Mouse (Mus musculus): ENCODE data around the gene Jade2.

Gene Jade2

DNA sequence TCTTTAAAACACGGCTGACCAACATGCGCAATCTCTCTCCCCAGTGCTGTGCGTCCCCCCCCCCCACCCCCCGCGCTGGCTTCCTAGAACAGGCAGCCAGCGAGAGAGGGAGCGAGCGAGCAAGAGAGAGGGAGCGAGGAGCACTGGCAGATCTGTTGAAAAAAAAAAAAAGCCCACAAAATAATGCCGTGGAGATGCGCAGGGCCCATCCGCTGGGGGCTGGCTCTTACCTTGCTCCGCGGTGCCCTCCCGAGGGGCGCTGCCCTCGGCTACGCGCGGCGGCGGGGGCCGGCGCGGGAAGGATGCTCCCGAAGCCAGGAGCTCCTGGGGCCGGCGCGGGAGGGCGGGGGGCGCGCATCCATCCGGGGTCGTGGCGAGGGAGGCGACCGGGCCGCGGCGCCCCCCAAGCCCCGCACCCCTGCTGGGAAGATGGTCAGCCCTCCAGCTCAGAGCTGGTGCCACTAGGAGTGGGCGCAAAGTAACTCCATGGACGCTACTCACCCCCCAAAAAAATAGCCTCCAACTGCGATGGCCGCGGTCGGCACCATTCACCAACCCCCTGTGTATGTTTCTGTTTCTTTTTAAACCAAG, at the start of gene Jade2:
Gene Jade2 (minus strand): TSS at position 573 of the 591 bp plus-strand sequence.
- DNase-seq, result peak; percentile 66

DNA sequence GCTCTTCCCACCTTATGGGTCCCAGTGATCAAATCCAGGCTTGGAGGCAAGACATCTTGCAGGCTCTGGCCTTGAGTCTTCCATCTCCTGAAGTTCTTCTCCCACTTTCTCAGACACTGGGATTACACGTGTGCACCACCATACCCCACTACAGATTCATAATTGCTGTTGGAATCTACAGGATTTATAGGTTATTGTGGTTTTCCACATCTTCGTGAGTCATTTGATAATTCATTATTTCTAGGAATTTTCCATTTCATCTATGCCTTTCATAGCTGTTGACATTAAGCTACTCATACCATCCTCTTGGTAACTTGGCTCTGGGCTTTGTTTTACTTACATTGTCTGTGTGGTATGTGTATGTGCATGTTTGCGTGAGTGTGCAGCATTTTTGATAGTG, 46.8 kb upstream of the Jade2 start:
- DNase-seq, result no peak

DNA sequence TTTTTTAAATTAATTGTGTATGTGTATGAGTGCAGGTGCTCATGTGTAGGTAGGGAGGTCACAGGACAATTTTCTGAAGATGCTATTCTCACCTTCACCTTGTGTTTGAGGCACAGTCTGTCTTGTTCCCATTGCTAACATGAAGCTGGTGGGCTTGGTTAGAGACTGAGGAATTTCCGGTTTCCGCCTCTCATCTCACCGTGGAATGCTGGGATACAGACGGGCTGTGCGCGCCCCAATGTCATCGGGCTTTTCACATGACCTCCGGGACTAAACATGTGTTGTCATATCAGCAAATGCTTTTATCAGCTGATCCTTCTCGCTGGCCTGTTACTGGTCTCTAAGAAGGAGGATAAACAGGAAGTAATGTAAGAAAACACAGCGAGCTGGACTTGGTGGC, 42.2 kb upstream of the Jade2 start:
- no peak for DNase-seq

DNA sequence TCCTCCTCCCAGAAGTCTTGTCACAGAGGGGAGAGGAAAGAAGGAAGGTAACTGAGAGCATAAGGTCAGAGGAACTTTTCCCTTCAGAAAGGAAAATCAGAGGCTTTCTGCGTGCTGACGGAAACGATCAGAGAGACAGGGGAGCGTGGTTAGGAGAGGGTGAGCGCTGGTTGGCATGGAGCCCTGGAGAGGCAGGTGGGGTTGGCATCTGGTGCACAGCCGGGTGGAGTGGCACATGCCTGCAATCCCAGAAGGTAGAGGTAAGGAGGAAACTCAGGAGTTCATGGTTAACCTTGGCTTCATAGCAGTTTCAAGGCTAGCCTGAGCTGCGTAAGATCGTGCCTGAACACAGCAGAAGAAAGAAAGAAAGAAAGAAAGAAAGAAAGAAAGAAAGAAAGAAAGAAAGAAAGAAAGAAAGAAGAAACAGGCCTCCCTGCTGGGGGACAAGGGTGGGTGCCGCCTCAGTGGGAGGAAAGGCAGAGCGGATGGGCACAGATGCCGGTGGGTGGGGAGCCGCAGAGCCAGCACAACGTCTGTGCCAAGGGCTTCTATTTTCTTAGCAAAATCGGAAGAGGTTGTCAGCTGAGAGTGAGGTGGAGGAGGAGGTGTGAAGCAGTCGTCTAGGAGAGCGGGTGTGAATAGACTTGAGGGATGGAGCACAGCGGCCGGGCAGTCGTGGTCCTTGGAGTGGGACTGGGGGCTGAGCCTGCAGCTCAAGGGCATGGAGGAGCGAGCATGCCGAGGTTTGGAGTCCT, 41.0 kb upstream of the Jade2 start:
- no peak for DNase-seq

DNA sequence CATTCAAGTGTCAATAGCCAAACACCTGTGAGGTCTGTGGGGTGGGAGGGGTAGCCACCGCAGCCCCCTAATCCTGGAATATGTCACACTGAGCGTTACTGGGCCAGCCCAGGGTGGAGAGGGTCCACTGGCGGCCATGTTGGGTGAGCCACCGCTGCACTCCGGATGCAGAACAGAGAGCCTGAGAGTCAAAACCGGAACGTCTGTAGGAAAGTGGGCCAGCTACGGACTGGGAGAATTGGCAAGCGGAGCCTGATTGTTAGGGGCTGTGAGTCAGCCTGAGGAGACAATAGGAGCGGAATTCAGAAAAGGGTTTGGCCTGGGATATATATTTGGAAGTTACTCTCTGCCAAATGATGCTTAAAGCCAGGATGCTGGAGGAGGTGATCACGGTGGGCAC, 39.9 kb upstream of the Jade2 start:
- no peak for DNase-seq

DNA sequence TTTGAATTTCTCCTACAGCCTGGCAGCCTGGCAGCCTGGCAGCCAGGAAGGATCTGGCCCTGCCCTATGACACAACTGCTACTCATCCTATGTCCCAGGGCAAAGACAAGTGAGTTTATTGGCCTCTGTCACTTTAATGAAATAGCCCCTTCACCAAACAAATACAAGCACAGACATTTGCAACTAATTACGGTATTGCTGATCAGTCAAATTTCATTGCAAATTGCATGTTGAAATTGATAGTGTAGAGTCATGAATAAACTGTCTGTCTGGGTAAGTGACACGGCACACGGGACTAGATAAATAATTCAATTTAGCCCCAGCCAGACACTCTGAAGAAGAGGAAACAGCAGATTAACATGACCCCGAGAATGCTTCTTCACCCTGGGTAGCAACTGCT, 38.6 kb upstream of the Jade2 start:
- no peak for DNase-seq

DNA sequence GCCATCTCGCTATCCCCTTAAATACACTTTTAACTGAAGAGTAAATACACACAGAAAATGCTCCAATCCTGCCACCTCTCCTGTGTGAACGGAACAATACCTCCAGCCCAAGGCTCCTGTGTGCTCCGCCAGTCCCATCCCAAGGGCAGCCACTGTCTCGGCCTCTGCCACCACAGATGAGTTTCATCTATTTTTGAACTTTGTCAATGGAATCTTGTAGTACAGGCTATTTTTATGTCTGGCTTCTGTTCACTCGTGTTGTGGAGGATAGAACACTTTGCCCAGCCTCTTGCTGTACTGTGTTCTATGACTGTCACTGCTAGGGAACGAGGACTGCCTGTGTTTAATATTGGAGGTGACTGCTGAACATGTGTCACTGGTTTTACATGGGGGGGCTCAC, 28.2 kb upstream of the Jade2 start:
- DNase-seq, result no peak

DNA sequence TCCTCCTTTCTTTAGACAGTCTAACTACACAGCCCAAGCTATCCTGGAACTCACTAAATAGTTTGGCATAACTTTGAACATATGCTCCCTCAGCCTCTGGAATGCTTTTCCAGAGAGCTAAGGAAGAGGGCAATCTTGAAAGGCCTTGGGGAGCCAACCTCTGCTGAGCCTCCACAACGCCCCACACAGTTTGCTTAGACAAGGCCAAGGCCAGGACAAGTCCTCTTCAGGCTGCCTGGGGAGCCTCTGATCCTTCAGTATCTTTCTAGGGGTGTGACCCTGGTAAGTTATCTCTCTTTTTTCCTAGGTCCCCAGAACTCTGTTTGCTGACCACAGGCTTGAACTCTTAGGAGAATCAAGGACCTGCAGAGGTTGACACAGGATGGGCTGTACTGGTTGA, 26.6 kb upstream of the Jade2 start:
- no peak for DNase-seq

DNA sequence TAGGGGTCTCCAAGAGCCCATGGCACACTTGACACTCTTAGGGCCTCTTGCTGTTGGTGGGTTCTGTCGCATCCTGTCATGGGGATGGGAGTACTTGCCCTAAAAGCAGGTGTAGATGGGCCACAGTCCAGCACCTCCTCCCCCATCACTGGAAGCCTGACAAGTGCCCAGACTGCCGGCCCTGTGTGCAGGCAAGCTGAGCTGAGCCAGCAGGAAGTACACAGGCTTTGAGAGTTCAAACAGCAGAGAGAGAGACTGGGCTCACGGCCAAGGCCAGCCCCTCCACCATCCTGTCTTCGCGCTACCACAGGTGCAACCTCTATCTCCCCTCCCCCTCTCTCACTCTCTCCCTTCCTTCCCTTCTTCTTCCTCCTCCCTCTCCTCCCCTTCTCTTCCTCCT, 26.2 kb upstream of the Jade2 start:
- DNase-seq, result peak; percentile 81

DNA sequence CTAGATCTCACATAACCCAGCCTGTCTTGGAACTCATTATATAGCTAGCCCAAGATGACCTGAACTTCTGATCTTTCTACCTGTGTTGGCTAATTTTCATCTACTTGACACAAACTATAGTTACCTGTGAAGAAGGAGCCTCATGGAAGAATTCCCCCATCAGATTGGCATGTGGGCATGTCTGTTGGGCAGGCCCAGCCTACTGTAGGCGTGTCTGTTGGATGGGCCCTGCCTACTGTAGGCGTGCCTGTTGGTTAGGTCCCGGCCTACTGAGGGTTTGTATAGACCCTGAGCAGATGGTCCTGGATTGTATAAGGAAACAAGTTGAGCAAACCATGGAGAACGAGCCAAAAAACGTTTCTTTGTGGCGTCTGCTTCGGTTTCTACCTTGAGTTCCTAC, 24.3 kb upstream of the Jade2 start:
- no peak for DNase-seq

DNA sequence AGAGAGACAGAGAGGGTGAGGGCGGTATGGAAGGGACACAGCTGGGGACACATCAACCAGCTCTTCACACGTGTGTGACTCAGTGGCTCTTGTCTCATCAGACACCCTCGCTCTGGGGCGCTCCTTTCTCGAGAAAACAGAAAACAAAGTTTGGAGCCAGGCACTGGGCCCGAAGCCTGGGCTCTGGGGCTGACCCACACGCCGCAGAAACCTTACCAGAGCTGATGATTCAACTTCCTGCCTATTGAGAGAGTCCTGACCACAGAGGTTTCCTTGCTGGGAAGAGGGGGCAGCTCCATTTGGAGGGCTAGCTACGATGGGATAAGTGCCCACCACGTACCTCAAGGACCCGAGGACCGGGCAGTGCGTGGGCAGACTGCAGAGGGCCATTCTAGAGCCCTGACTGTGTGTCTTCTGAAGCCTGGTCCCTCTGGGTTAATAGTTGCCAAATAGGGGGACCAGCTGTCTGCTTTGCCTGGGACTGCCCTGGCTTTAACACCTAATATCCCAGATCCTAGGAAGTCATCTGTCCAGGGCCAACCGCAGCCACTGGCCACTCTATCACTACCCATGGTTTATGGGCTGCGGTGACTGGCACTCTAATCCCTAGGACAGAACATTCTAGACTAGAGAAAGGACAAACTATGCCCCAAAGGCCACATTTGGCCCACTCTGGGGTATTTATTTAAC, 23.7 kb upstream of the Jade2 start:
- DNase-seq, result no peak

DNA sequence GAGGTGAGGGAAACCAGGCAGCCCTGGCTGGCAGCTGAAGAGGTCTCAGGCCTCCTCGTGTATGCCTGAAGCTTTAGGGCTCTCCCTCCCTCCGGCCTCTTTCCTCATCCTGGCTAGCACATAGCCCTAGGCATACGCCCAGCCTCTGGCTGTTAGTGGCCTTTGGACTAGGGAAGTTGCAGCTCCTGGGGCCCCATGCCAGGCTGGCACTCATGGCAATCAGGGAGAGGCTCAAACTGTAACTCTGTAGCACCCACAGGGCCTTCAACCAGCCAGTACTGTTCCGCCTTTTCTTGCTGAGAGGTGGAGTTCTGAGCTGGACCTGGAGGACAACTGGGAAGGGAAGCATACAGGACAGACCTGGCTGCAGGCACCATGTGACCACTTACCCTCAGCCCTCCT, 19.5 kb upstream of the Jade2 start:
- peak; percentile 76 for DNase-seq

DNA sequence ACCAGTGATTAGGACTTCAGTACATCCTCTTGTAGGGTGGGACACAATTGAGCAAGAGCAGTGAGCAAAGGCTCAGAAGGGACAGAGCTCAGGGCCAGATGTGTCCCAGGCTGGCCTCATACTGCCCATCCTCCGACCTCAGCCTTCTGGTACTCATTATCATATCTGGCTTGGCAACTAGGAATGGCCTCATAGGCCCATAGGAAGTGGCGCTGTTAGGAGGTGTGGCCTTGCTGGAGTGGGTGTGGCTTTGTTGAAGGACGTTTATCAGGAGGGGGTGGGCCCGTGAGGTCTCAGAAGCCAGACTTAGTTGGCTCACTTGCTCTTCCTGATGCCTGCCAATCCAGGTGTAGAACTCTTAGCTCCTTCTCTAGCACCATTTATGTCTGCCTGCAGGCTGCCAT, 18.3 kb upstream of the Jade2 start:
- no peak for DNase-seq

DNA sequence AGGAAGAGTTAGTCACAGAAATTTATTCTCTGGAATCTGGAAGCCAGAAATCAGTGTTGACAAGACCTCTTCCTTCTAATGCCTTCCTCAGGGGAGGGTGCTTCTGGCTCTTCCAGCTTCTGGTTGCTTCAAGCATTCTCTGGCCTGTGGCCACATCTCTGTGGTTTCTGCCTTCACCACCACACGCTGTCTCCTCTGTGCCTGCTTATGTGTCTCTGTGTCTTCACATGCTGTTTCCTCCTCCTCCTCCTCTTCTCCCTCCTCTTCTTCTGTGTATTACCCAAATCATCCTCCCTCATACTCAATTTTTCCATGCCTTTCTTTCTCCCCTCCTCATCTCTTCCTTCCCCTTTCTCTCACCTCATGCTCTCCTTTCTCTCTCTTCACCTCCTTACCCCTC, 17.6 kb upstream of the Jade2 start:
- DNase-seq, result no peak

DNA sequence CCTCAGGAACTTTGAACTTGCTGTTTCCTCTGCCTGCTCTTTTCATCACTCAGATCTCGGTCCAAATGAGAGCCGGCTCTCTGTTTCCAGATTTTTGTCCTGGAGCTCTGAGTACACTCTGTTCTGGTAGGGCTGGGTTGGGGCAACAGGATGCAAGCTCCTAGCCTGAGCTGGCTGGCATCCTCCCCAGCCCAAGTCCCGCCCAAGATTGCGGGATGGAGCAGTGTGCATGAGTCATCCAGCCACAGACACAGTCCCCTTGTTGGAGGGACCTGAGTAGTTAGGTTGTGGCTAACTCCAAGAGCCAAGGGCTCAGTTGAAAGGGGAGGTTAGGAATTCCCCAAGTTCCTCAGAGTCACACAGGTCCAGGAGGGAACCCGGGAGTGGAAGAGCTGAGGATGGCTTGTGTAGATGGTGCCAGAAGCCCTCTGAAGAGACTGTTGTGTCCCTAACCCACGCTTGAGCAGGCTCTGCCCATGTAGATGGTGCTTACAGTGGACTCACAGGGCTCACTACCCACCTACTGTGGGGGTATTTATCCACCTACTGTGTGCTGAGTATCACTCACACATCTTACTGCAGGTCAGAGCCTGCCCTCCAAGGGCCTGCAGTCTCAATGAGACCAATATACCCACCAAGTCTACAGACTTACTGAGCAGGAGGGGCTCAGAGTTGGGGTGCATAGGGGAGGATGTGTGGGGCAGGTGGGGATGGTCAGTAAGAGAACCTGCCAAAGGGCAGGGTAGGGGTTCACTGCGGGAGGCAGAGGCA, 17.0 kb upstream of the Jade2 start:
- DNase-seq, result no peak

DNA sequence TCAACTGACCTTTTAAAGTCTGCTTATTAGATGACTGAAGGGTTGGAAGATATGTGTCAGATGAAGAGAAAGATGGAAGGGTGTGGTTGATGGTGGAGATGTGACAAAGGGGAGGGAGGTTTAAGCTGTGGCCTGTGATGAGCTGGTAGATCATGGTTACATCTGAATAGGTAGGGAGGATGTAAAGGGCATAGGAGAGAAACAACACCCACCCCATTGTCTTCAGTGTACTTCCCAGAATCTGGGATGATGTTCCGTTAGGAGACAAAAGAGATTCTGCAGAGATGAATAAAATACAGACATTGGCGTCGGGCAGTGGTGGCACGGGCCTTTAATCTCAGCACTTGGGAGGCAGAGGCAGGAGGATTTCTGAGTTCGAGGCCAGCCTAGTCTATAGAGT, 15.7 kb upstream of the Jade2 start:
- DNase-seq, result no peak

DNA sequence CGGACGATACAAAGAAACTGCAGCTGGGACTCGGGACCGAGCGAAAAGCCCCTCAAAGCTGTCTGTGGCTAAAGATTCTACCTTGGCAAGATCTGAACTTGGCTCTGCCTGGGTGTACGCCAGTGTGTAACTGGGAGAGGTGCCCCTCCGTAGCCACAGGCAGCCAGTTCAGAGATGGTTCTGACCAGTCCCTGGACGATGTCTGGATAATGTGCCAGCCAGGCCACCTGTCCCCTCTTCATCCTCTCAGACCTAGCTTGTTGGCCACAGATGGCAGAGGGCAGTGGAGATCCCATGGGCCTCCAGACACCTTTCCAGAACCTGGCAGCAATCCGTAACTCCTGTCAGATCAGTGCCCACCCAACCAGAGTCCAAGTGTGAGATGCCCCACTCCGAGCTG, 9.8 kb upstream of the Jade2 start:
- DNase-seq, result no peak

DNA sequence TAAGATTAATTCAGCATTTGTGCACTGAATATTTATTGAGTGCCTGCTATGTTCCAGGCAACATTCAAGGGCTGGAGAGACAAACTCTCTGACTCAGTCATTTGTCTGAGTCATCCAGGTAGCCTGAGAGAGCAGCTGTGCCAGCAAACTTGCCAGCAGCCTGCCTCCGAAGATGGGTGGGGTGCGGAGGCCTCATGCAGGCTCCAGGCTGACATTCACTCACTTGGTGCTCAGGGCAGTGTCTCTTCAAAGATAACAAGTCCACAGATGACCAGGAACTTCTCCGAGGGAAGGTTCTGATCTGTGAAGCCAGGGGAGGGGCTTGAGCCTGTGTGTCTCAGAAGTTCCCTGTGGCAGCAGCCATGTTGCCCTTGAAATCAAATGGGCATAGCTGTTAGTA, 8.6 kb upstream of the Jade2 start:
- DNase-seq, result no peak

DNA sequence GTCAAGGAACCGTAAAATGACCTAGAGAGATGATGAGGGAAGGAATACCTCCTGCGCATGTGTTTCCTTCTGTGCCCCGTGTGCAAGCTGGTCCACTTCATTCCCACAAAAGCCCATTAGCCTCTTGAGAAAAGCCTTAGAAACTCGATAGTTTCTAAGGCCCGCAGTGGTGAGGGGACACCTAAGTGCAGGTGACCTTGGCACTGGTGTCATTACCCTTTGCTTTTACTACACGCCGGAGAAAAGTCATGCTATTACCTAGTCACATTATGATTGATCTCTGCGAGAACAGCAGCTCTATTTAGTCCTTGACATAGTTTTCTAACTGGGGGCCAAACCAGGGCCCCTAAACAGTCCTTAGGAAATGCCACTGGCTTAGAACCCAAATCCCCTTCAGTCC, 3.2 kb upstream of the Jade2 start:
- no peak for DNase-seq

DNA sequence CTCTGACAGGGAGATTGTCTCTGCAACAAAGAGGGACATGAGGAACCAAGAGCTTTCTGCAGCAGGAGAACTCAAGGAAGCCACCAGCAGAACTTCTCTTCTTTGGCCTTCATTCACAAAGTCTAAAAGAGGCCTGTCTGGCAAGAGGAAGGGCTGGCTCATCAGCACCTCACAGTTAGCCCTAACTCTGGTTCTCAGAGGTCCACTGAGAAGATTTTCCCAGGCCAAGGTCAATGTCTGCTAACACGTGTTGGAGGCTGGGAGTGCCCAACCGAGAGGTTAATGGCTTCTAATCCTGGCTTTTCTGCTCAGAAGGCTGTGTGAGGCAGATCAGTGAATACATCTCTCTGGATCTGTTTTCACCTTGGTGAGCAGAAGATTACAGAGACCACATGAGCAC, 2.1 kb upstream of the Jade2 start:
- DNase-seq, result no peak

DNA sequence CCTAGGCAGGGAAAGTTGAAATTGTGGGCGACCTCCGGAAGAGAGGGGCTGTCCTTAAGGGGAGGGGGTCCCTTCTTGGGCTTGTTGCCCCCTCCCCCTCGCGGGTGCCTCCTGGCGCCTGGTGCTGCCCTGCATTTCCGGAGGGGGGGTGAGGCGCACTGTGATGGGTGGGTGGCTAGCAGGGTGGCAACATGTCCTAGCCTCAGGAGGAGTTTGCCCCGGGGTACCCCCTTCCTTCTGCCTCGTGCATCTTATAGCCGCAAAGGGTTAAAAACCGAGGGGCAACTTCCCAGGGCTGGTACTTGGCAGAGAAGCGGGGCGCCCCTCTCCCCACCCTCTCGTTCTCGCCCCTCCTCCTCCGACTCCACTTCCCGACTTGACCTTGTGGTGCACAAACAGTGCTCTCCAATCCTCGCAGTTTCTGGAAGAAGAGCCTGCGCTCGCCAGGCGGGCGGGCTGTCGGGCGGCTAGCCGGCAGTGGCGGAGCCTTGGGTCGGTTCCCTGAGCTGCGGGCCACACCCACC, 1.1 kb upstream of the Jade2 start:
- DNase-seq, result peak; percentile 85

DNA sequence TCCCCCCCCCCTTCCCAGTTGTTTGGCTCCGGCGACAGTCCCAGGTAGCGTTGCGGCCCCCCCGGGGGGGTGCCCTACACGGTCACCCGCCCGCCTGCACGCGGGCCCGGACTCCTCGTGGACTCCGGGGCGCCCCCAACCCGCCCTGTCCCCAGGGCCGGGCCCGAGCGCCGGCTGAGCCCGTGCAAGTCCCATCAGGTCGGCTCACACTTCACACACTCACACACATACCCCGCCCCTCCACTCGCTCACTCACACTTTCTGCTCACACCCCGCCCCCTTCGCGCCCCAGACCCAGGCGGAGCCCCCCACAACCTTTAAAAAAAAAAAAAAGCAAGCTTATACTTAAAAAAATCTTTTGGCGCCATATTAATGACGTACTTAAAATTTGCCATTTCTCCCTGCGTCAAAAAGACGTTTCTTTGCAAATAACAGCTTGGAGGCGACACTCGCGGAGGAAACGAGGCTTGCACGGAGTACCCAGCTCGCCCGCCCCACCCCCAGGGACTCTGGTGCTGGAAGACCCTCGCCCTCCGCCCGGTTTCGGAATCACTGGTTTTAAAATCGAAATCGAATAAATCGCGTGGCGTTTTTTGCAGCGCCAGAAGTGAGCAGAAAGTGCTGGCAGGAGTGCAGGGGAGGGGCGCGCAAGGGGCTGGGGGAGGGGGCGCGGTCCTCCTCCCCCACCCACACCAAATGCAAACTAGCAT, 520 bp upstream of the Jade2 start:
- DNase-seq, result peak; percentile 84

DNA sequence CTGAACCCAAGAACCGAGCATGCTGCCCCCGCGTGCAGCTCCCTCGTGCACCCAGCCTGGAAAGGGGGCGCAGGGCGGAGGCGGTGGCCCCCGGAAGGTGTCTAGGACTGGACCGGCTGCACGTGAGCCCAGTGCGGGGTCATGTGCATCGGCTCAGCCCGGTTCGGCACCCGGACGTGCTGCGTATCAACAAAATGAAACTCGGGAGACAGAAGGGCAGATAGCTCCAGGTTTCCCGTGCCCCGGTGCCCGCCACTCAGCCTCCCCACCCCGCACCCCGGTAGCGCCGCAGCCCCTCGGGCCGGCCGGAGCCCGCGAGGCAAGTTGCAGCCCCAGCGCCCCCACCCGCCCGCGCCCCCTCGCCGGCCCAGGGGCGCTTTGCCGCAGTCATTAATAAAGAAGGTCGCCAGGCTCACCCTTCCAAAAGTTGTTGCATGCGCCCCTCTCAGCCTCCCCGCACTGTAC, 805 bp downstream of the Jade2 start:
- DNase-seq, result peak; percentile 74

Measured in kidney, postnatal 10 days (tissue).